Mouse (Mus musculus): Measurements from ENCODE around the gene Slc17a7. TPM values are rescaled to one million over a fixed set of nuclear protein-coding genes. Genes with fewer than 3 reads are reported as not detected.

Slc17a7 gene
- polyA plus RNA-seq, 1 experiment, result 3.6 TPM

DNA sequence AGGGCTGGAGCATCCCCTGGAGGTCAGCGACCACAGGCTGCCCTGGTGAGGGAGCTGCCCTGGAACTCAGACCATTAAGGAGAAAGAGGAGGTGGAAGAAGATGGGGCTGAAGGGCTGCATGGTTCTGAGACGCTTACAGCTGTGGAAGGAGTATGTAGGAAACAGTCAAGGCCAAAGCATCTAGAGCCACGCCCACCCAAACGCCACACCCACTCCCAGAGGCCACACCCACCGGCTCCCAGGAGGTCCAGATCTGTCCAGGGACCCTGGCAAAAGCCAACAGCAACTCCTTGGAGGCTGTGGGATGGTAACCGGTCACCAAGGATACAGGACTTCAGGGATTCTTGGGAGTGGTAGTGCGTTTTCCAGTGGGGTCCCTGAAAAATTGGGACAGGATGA is 14.8 kb downstream of the Slc17a7 start:
- H3K79me2 ChIP-seq (ENCODE audit: control insufficient read depth, insufficient read depth), result no peaks in the 10 kb centered on the region
- no peak overlapping the region for H3K4me2 ChIP-seq (ENCODE audit: low read depth)
- no peak overlapping the region for H3K4me3 ChIP-seq
- H3K27me3 ChIP-seq (ENCODE audit: control insufficient read depth, insufficient read depth, insufficient read length), result peaks cover 89% of the 10 kb centered on the region
- H3ac ChIP-seq (ENCODE audit: control insufficient read depth, insufficient read length), result no peak overlapping the region
- H3K36me3 ChIP-seq (ENCODE audit: control insufficient read depth, insufficient read depth), result no peaks in the 10 kb centered on the region
- TF ChIP-seq TCF12 (IDR thresholded peaks at IDR 0.05; ENCODE audit: insufficient read depth, poor library complexity, severe bottlenecking) (no peak), USF1 (IDR thresholded peaks at IDR 0.05; ENCODE audit: low read depth) (no peak), TCF3 (IDR thresholded peaks at IDR 0.05; ENCODE audit: insufficient read length, low read depth) (no peak), POLR2A (IDR thresholded peaks at IDR 0.05; ENCODE audit: insufficient read length, low read depth) (no peak), REST (IDR thresholded peaks at IDR 0.05; ENCODE audit: insufficient read depth, insufficient read length) (no peak), POLR2AphosphoS2 (IDR thresholded peaks at IDR 0.05; ENCODE audit: insufficient read length, low read depth) (no peak), E2F4 (IDR thresholded peaks at IDR 0.05; ENCODE audit: insufficient read depth) (no peak)

DNA sequence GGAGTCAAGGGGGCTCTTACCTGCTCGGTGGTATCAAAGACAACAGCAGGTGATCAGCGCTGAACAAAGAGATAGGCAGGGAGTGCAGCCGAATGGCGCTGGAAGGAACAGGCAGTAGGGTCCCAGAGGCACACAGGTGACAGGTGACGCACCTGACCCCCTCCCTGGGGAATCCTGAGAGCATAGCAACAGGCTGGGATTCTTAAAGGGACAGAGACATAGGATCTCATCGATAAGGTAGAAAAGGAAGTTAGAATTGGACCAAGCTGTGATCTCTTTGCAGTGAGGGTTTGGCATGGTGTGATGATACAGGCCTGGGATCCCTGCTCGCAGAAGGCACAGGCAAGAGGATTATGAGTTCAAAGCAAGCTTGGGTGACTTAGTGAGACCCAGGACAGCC is 15.7 kb downstream of the Slc17a7 start, which contains the start of gene Gfy:
TSS of gene Gfy (minus strand) at position 101 of the 400 bp plus-strand sequence.
- H3K79me2 ChIP-seq (ENCODE audit: control insufficient read depth, insufficient read depth), result no peaks in the 10 kb centered on the region
- no peak within 1 kb of the TSS for H3ac ChIP-seq (ENCODE audit: control insufficient read depth, insufficient read length)
- peaks cover 94% of the 10 kb centered on the region for H3K27me3 ChIP-seq (ENCODE audit: control insufficient read depth, insufficient read depth, insufficient read length)
- H3K4me2 ChIP-seq (ENCODE audit: low read depth), result no peak within 1 kb of the TSS
- TF ChIP-seq TCF12 (IDR thresholded peaks at IDR 0.05; ENCODE audit: insufficient read depth, poor library complexity, severe bottlenecking) (no peak), MYOD1 (IDR thresholded peaks at IDR 0.05; ENCODE audit: control insufficient read depth in 1 of 3, insufficient read length in 2 of 3, low read depth in 2 of 3) (no peak), MYOG (IDR thresholded peaks at IDR 0.05; ENCODE audit: control insufficient read depth in 1 of 3, insufficient read depth in 1 of 3, insufficient read length in 2 of 3, low read depth in 2 of 3) (no peak), POLR2AphosphoS2 (IDR thresholded peaks at IDR 0.05; ENCODE audit: insufficient read length, low read depth) (no peak), REST (IDR thresholded peaks at IDR 0.05; ENCODE audit: insufficient read depth, insufficient read length) (no peak), TCF3 (IDR thresholded peaks at IDR 0.05; ENCODE audit: insufficient read length, low read depth) (no peak), USF1 (IDR thresholded peaks at IDR 0.05; ENCODE audit: low read depth) (no peak), POLR2A (IDR thresholded peaks at IDR 0.05; ENCODE audit: insufficient read length, low read depth) (no peak)
- H3K4me3 ChIP-seq, result no peak within 1 kb of the TSS
- H3K36me3 ChIP-seq (ENCODE audit: control insufficient read depth, insufficient read depth), result no peaks in the 10 kb centered on the region

DNA sequence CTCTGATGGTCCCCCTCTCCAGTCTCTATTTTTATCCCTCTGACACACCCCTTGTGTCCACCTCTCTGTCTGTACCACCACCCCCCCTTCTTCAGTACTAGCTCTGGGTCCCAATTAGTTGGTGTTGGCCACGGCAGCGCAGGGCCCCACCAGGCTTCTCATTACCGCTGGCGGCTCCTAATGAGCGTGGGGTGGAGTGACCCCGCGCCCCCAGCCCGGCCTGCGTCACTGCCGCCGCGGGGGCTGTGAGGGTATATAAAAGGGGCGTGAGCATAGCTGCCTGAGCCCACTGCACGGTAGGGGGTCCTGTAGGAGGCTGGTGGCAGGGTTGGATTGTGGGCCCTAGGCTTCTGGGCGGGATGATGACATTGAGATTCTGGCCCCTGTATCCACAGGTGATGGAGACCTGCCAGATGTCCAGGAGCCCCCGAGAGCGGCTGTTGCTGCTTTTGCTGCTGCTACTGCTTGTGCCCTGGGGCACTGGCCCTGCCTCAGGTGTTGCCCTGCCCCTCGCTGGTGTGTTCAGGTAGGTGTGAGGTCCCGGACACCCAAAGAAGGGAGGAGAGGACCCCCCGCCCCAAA is 17.2 kb downstream of the Slc17a7 start, which contains the start of gene Pth2:
TSS of gene Pth2 (plus strand) at position 100 of the 582 bp plus-strand sequence.
- H3K27me3 ChIP-seq (ENCODE audit: control insufficient read depth, insufficient read depth, insufficient read length), result peaks cover 89% of the 10 kb centered on the region
- TF ChIP-seq REST (IDR thresholded peaks at IDR 0.05; ENCODE audit: insufficient read depth, insufficient read length) (no peak), MYOD1 (IDR thresholded peaks at IDR 0.05; ENCODE audit: control insufficient read depth in 1 of 3, insufficient read length in 2 of 3, low read depth in 2 of 3) (no peak), POLR2AphosphoS2 (IDR thresholded peaks at IDR 0.05; ENCODE audit: insufficient read length, low read depth) (no peak), CEBPB (IDR thresholded peaks at IDR 0.05; ENCODE audit: insufficient read depth, poor library complexity, severe bottlenecking) (no peak), MAX (IDR thresholded peaks at IDR 0.05; ENCODE audit: low read depth) (no peak), SRF (IDR thresholded peaks at IDR 0.05; ENCODE audit: control insufficient read depth, insufficient read length, low read depth) (no peak), TCF3 (IDR thresholded peaks at IDR 0.05; ENCODE audit: insufficient read length, low read depth) (no peak), TCF12 (IDR thresholded peaks at IDR 0.05; ENCODE audit: insufficient read depth, poor library complexity, severe bottlenecking) (no peak), USF1 (IDR thresholded peaks at IDR 0.05; ENCODE audit: low read depth) (no peak), E2F4 (IDR thresholded peaks at IDR 0.05; ENCODE audit: insufficient read depth) (no peak), MYOG (IDR thresholded peaks at IDR 0.05; ENCODE audit: control insufficient read depth in 1 of 3, insufficient read depth in 1 of 3, insufficient read length in 2 of 3, low read depth in 2 of 3) (no peak), POLR2A (IDR thresholded peaks at IDR 0.05; ENCODE audit: insufficient read length, low read depth) (no peak)
- H3K79me2 ChIP-seq (ENCODE audit: control insufficient read depth, insufficient read depth), result no peaks in the 10 kb centered on the region
- no peak within 1 kb of the TSS for H3K4me3 ChIP-seq
- no peak within 1 kb of the TSS for H3ac ChIP-seq (ENCODE audit: control insufficient read depth, insufficient read length)
- no peak within 1 kb of the TSS for H3K4me2 ChIP-seq (ENCODE audit: low read depth)
- H3K36me3 ChIP-seq (ENCODE audit: control insufficient read depth, insufficient read depth), result no peaks in the 10 kb centered on the region

DNA sequence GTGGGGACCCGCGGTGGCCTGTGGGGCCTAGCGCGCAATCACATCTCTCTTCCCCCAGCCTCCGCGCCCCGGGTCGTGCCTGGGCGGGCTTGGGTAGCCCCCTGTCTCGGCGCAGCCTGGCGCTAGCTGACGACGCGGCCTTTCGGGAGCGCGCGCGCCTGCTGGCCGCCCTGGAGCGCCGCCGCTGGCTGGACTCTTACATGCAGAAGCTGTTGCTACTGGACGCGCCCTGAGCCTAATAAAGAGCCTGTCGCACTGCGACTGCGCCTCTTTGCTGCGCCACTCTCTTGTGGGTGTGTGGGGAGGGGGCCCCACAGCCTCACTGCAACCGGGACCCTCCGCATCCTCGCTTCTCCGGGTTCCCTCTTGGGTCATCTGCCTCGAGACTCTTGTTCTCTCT is 17.8 kb downstream of the Slc17a7 start:
- peaks cover 89% of the 10 kb centered on the region for H3K27me3 ChIP-seq (ENCODE audit: control insufficient read depth, insufficient read depth, insufficient read length)
- H3K36me3 ChIP-seq (ENCODE audit: control insufficient read depth, insufficient read depth), result no peaks in the 10 kb centered on the region
- H3K4me2 ChIP-seq (ENCODE audit: low read depth), result no peak overlapping the region
- no peak overlapping the region for H3K4me3 ChIP-seq
- no peak overlapping the region for H3ac ChIP-seq (ENCODE audit: control insufficient read depth, insufficient read length)
- TF ChIP-seq USF1 (IDR thresholded peaks at IDR 0.05; ENCODE audit: low read depth) (no peak), TCF3 (IDR thresholded peaks at IDR 0.05; ENCODE audit: insufficient read length, low read depth) (no peak), POLR2A (IDR thresholded peaks at IDR 0.05; ENCODE audit: insufficient read length, low read depth) (no peak), MAX (IDR thresholded peaks at IDR 0.05; ENCODE audit: low read depth) (no peak), SRF (IDR thresholded peaks at IDR 0.05; ENCODE audit: control insufficient read depth, insufficient read length, low read depth) (no peak), MYOG (IDR thresholded peaks at IDR 0.05; ENCODE audit: control insufficient read depth in 1 of 3, insufficient read depth in 1 of 3, insufficient read length in 2 of 3, low read depth in 2 of 3) (no peak), POLR2AphosphoS2 (IDR thresholded peaks at IDR 0.05; ENCODE audit: insufficient read length, low read depth) (no peak), E2F4 (IDR thresholded peaks at IDR 0.05; ENCODE audit: insufficient read depth) (no peak), TCF12 (IDR thresholded peaks at IDR 0.05; ENCODE audit: insufficient read depth, poor library complexity, severe bottlenecking) (no peak), MYOD1 (IDR thresholded peaks at IDR 0.05; ENCODE audit: control insufficient read depth in 1 of 3, insufficient read length in 2 of 3, low read depth in 2 of 3) (no peak)
- H3K79me2 ChIP-seq (ENCODE audit: control insufficient read depth, insufficient read depth), result no peaks in the 10 kb centered on the region

DNA sequence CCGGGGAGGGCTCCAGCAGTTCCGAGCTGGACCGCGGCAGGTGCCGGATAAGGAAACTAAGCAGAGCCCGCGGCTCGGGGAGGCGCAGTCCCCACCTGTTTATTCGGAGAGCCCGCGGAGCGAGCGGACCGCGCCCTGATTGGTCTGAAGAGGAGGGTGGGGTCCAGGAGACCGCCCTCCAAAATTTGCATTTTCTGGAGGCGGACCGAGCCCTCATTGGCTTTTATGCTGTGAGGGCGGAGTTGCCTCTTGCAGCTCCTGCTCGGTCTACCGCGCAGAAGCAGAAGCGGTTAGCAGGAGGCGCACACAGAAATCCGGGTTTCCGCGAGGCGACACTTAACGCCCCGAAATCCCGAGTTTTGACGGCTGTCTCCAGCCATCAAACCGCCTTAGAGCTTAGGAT is 18.5 kb downstream of the Slc17a7 start:
- TF ChIP-seq POLR2A (IDR thresholded peaks at IDR 0.05; ENCODE audit: insufficient read length, low read depth) (peak; percentile 42), E2F4 (IDR thresholded peaks at IDR 0.05; ENCODE audit: insufficient read depth) (peak; percentile 86), MYOD1 (IDR thresholded peaks at IDR 0.05; ENCODE audit: control insufficient read depth in 1 of 3, insufficient read length in 2 of 3, low read depth in 2 of 3) (no peak), USF1 (IDR thresholded peaks at IDR 0.05; ENCODE audit: low read depth) (no peak), MYOG (IDR thresholded peaks at IDR 0.05; ENCODE audit: control insufficient read depth in 1 of 3, insufficient read depth in 1 of 3, insufficient read length in 2 of 3, low read depth in 2 of 3) (peak in 1 of 3 experiments; percentile 15)
- Histone ChIP-seq H3K27me3 (ENCODE audit: control insufficient read depth, insufficient read depth, insufficient read length) (peaks cover 89% of the 10 kb centered on the region), H3K4me3 (no peak overlapping the region), H3K4me2 (ENCODE audit: low read depth) (peak overlapping the region; percentile 65), H3K36me3 (ENCODE audit: control insufficient read depth, insufficient read depth) (no peaks in the 10 kb centered on the region), H3ac (ENCODE audit: control insufficient read depth, insufficient read length) (no peak overlapping the region), H3K79me2 (ENCODE audit: control insufficient read depth, insufficient read depth) (no peaks in the 10 kb centered on the region)

All from myocyte (in vitro differentiated cells).